Mouse (Mus musculus) intestine, embryonic 14.5 days (tissue): ENCODE data around the gene Wdr1. TPM values are rescaled to one million over a fixed set of nuclear protein-coding genes. Genes with fewer than 3 reads are reported as not detected.

Experiments
- ATAC-seq: fragments of 200-750 bp; cut with Nextera tagmentation; replicated peaks from 2 replicates; pipeline ENCODE4 v1.8.0; 2017; ENCODE audit warnings: low read depth, moderate number of reproducible peaks, moderate TSS enrichment, moderate library complexity; ENCODE audit not compliant: low FRiP score, low TSS enrichment
- DNase-seq: peaks from one replicate; pipeline ENCODE4 v3.0.0-alpha.2; 2018; ENCODE audit warnings: low spot score
- H3K27ac ChIP-seq: fragments of 300-500 bp; sonication (generic); 2 replicates; pipeline ENCODE4 v1.5.1; 2014; ENCODE audit warnings: low read depth, mild to moderate bottlenecking, control low read depth
- H3K27me3 ChIP-seq: fragments of 300-500 bp; sonication (generic); replicated peaks from 2 replicates; pipeline ENCODE4 v1.6.1; 2014; ENCODE audit warnings: low read length, control low read depth; ENCODE audit not compliant: control insufficient read depth, insufficient read depth
- H3K36me3 ChIP-seq: fragments of 300-500 bp; sonication (generic); 2 replicates; pipeline ENCODE4 v1.6.1; 2014; ENCODE audit warnings: low read length, control low read depth; ENCODE audit not compliant: control insufficient read depth, insufficient read depth
- H3K4me1 ChIP-seq: fragments of 300-500 bp; sonication (generic); replicated peaks from 2 replicates; pipeline ENCODE4 v1.6.1; 2014; ENCODE audit warnings: low read length, control low read depth, mixed read lengths; ENCODE audit not compliant: control insufficient read depth, insufficient read depth
- H3K4me2 ChIP-seq: fragments of 300-500 bp; sonication (generic); 2 replicates; pipeline ENCODE4 v1.6.1; 2014; ENCODE audit warnings: low read length
- H3K4me3 ChIP-seq: fragments of 300-500 bp; sonication (generic); 2 replicates; pipeline ENCODE4 v1.5.1; 2014; ENCODE audit warnings: low read depth, low read length, control low read depth, mixed read lengths
- H3K9ac ChIP-seq: fragments of 300-500 bp; sonication (generic); 2 replicates; pipeline ENCODE4 v1.6.1; 2014; ENCODE audit warnings: mild to moderate bottlenecking, low read length
- H3K9me3 ChIP-seq: fragments of 300-500 bp; sonication (generic); 2 replicates; pipeline ENCODE4 v1.6.1; 2016; ENCODE audit warnings: low read length, control low read depth; ENCODE audit not compliant: control insufficient read depth
- WGBS: fragments of 180-500 bp; shearing (Covaris S2); extraction: QIAGEN DNeasy Blood & Tissue Kit; methylation state at CpG from one replicate; pipeline ENCODE4 v1.1.7; 2014; 5-methylcytosine and 5-hydroxymethylcytosine counted together
- polyA plus RNA-seq: library from polyadenylated mRNA; unstranded; fragments of >200 nt; fragmentation: Nextera tagmentation; extraction: Ambion mirVana; gene quantifications from 2 replicates; pipeline ENCODE4 v1.2.1, GENCODE M21; 2014

Wdr1 gene
- polyA plus RNA-seq, 1 experiment from 2014 or later, result 246 TPM

DNA sequence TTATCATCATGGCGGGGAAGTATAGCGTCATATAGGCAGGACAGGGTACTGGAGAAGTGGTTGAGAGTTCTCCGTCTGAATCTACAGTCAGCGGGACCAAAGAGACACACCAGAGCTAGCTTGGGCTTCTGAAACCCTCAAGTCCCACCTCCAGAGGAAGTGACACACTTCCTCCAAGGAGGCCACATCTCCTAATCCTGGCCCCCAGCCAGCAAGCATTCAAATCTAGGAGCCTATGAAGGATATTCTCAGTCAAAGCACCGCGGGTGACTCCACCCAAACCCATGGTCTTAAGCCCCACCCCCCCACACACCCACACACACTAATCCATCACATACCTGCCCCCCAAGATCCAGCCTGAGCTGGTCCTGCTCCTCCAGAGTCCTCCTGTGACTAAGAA is 69.1 kb downstream of the Wdr1 start:
- Histone ChIP-seq H3K4me3 (no peak overlapping the region), H3K4me2 (no peak overlapping the region), H3K4me1 (no peaks in the 10 kb centered on the region), H3K36me3 (no peaks in the 10 kb centered on the region), H3K27me3 (no peaks in the 10 kb centered on the region), H3K9ac (no peak overlapping the region), H3K9me3 (no peaks in the 10 kb centered on the region), H3K27ac (no peak overlapping the region)
- ATAC-seq, result no peak
- WGBS, result 92% methylated on average over 6 of the region's 6 CpGs
- DNase-seq, result no peak

DNA sequence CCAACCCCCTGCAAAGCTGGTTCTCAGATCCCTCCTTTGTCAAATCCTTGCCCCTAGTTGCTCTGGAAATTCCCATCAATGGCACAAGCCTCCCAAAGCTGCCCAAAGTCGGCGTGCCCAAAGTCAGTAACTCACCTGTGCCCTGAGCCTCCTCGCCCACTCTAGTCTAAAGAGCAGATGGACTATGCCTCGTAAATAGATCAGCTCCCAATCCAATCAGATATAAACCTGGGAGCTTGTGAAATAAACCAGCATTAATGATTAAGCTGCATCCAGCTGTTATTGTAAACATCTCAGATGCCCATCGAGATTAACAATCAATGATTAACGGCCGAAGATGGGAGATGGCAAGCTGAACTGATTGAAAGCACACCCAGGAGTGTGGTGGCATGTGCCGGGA is 71.3 kb downstream of the Wdr1 start:
- ATAC-seq (no peak), DNase-seq (no peak)
- Histone ChIP-seq H3K9me3 (no peaks in the 10 kb centered on the region), H3K9ac (no peak overlapping the region), H3K4me3 (no peak overlapping the region), H3K4me2 (no peak overlapping the region), H3K36me3 (no peaks in the 10 kb centered on the region), H3K27me3 (no peaks in the 10 kb centered on the region), H3K4me1 (no peaks in the 10 kb centered on the region), H3K27ac (no peak overlapping the region)
- 70% methylated on average over 8 of the region's 8 CpGs for WGBS

DNA sequence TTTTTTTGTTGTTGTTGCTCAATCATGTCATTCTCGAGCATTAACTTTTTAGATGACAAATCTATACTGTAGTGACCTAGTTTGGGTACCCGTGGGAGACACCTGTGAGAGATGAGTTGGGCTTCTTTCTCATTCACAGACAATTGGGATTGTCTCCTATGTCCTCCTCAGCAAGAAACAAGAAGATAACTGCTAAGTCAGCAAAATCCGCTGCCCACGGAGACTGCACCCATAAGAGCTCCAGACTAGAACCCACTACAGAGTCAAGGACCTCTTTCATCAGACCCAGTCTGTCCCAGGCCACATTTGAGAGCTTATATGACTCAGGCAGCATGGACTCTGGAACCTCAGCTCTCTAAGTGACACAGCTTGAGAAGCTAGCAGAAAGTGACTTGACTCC is 73.3 kb downstream of the Wdr1 start:
- no peak for ATAC-seq
- no peak overlapping the region for H3K4me3 ChIP-seq
- no peaks in the 10 kb centered on the region for H3K27me3 ChIP-seq
- H3K9me3 ChIP-seq, result no peaks in the 10 kb centered on the region
- no peak overlapping the region for H3K9ac ChIP-seq
- DNase-seq, result no peak
- H3K27ac ChIP-seq, result no peak overlapping the region
- no peaks in the 10 kb centered on the region for H3K36me3 ChIP-seq
- no peaks in the 10 kb centered on the region for H3K4me1 ChIP-seq
- H3K4me2 ChIP-seq, result no peak overlapping the region
- WGBS, result 88% methylated on average over 4 of the region's 4 CpGs

DNA sequence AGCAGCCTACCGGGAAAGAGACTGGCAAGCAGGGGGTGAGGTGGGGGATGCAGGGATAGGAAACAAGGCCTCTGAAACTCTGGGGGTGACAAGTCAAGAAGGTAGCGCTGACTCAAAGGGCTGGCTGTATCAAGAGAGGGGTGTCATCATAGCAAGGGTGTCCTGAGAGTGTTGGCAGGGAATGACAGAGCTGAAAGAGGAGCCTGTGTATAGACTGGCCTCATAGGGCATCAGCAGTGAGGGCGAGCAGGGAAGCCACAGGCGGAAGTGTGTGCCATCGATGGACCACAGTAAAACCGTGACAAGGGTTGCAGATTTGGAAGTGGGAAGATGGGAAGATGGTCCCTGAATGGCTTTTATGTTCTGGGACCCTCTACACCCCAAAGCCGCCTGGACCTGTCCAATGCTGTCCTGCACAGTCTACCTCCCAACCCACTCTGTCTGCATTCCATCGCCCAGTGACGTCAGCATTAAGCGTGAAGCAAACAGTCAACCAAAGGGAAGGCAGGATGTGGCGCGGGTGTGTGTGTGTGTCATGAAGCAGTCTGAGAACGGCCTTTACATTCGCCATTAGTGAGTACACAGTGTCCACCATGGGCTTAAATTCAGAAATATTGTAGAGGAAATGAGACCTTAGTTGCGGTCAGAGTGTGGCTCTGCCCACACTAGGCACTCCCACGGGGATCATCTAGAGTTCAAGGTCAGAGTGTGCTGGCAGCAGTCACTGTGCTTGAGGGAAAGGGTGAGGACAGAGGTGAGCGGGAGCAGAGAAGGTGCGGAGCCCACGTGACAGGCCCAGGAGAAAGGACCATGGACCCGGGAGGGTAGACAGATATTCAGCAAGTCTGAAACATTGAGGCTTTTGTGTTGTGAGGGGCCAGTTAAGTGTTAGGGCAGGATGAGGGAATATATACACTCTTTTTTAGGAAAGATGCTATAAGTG is 74.1 kb downstream of the Wdr1 start:
- no peaks in the 10 kb centered on the region for H3K27me3 ChIP-seq

DNA sequence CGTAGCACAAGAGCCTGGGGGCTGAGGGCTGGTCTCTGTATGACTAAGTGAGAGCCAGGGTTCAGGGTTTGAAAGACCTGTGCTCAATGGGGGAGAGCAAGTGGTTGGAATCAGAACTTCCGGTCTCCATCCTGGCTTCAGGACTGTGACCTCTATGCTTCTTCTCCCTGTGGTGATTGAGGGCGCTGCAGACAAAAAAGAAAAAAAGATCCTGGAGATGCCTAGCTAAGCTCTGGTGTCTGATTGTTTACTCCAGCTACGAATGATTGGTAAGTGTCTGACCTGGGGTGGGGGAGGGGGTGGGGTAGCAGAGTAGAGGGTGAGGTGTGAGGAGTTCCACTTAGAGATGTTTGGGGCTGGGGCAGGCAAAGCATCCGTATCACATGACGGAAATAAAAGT is 75.0 kb downstream of the Wdr1 start:
- ATAC-seq, result no peak
- H3K27ac ChIP-seq, result no peak overlapping the region
- H3K36me3 ChIP-seq, result no peaks in the 10 kb centered on the region
- no peaks in the 10 kb centered on the region for H3K9me3 ChIP-seq
- 48% methylated on average over 6 of the region's 6 CpGs for WGBS
- H3K27me3 ChIP-seq, result no peaks in the 10 kb centered on the region
- no peak overlapping the region for H3K9ac ChIP-seq
- no peak for DNase-seq
- H3K4me2 ChIP-seq, result no peak overlapping the region
- no peak overlapping the region for H3K4me3 ChIP-seq
- 0 out of 2 replicates have a peak, but pooled peaks cover 3% of the 10 kb centered on the region for H3K4me1 ChIP-seq

More for the DNA sequence above, 74.1 kb downstream of the Wdr1 start:
- H3K27ac ChIP-seq, result no peak overlapping the region
- 0 out of 2 replicates have a peak, but pooled peaks cover under 1% of the 10 kb centered on the region for H3K4me1 ChIP-seq
- H3K4me3 ChIP-seq, result no peak overlapping the region
- no peaks in the 10 kb centered on the region for H3K36me3 ChIP-seq
- no peaks in the 10 kb centered on the region for H3K9me3 ChIP-seq
- DNase-seq (no peak), ATAC-seq (no peak)
- 73% methylated on average over 20 of the region's 20 CpGs for WGBS
- no peak overlapping the region for H3K9ac ChIP-seq
- no peak overlapping the region for H3K4me2 ChIP-seq

DNA sequence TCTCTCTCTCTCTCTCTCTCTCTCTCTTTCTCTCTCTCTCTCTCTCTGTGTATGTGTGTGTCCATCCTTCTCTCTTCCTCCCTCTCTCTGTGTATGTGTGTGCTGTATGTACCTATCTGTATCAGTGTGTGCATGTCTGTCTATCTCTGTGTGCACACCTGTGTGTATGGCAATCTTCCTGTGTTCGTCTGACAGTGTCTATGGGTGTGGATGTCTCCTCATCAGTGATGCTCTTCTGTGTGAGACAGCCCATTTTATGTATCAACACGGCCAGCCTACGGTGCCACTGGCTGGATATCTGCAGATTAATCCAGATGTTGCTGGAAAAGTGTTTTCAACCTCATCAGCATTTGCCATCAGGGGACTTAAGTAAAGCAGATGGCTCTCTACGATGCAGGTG is 75.8 kb downstream of the Wdr1 start:
- Histone ChIP-seq H3K27me3 (no peaks in the 10 kb centered on the region), H3K4me1 (0 out of 2 replicates have a peak, but pooled peaks cover 3% of the 10 kb centered on the region), H3K9ac (no peak overlapping the region), H3K9me3 (no peaks in the 10 kb centered on the region), H3K27ac (no peak overlapping the region), H3K4me2 (no peak overlapping the region), H3K36me3 (no peaks in the 10 kb centered on the region), H3K4me3 (no peak overlapping the region)
- WGBS, result 77% methylated on average over 4 of the region's 4 CpGs
- DNase-seq (no peak), ATAC-seq (no peak)

DNA sequence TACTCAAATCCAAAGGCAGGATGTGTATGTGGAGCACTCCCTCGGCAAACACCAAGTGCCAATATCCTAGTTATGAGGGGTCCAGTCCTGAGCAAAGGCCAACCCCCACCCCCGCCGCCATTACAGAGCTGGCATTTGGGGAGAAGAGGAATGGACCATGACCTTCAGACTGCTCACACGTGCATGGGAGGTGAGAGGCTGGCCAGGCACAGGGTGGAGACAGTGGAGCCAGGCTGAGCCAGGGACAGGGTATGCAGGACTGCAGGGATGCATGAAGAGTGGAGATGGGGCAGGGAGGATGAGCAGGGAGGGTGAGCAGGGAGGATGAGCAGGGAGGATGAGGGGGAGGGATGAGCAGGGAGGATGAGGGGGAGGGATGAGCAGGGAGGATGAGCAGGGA is 77.1 kb downstream of the Wdr1 start:
- Histone ChIP-seq H3K4me2 (no peak overlapping the region), H3K27me3 (no peaks in the 10 kb centered on the region), H3K9me3 (no peaks in the 10 kb centered on the region), H3K4me3 (no peak overlapping the region), H3K4me1 (0 out of 2 replicates have a peak, but pooled peaks cover 3% of the 10 kb centered on the region), H3K27ac (no peak overlapping the region), H3K36me3 (no peaks in the 10 kb centered on the region), H3K9ac (no peak overlapping the region)
- no peak for ATAC-seq
- no peak for DNase-seq
- WGBS, result 68% methylated on average over 4 of the region's 4 CpGs

DNA sequence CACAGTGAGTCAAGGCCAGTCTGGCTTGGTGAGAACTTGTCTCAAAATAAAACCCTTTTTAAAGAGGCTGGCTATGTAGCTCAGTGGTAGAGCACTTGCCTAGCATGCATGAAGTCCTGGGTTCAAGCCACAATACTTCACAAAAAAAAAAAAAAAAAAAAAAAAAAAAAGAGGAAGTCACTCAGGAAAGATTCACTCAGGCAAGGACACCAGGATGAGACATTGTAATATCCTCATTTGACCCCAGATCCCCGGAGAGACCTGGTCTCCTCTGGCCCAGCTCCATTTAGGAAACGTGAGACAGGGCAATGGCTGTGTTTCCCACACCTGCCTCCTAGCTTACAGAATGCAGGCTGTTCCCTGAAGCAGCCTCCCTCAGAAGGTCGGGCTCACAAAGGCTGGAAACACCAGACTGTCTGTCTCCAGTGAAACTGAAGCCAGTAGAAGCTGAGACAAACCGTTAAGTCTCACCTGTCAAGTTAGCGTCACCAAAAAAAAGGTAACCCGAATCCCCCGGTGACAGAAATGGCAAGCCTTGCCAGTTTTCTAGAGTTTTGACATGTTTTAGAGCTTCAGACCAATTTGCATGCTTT is 79.4 kb downstream of the Wdr1 start:
- H3K9me3 ChIP-seq, result no peaks in the 10 kb centered on the region
- 62% methylated on average over 7 of the region's 7 CpGs for WGBS
- H3K4me2 ChIP-seq, result no peak overlapping the region
- H3K4me1 ChIP-seq, result peaks cover 12% of the 10 kb centered on the region
- H3K36me3 ChIP-seq, result no peaks in the 10 kb centered on the region
- no peaks in the 10 kb centered on the region for H3K27me3 ChIP-seq
- ATAC-seq (no peak), DNase-seq (no peak)
- no peak overlapping the region for H3K4me3 ChIP-seq
- no peak overlapping the region for H3K27ac ChIP-seq
- no peak overlapping the region for H3K9ac ChIP-seq
